Mouse (Mus musculus): Measurements from ENCODE around the gene Gm21974.
"Not testable (repeated sequence)": the region's sequence is repeated elsewhere in the genome, so short reads cannot be mapped to it uniquely, and the experiment has no call there.

Gm21974 gene

GRCm38 (mm10) chr7:127876467-127877348, 18.5 kb downstream of the Gm21974 start, which contains the start of gene Zfp668:
Gene Zfp668, minus strand, starts transcription at chr7:127876828.
- DNase-seq (ENCODE audit: low spot score): peak; percentile 59

DNA sequence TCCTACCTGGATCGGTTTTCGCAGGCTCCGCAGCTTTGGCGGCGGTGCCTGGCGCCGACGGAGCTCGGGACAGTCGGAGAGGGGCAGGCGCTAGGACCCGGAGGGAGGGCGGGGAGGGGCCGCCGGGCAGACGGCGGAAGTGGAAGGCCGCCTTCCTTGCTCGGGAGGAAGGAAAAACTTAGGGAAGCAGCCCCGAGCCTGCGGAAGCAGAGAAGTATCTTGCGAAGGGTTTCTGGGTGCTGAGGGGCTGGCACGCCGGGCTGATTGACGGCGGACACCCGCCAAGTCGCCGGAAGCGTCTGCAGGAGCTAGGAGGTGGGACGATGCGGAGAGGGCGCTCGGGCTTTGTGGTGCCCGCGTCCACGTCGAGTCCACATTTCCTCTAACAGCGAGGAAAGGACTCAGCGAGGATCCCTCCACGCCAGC, 19.2 kb downstream of the Gm21974 start, which contains the start of gene Zfp646:
TSS of gene Zfp646 (plus strand) at position 181 of the 426 bp plus-strand sequence.
- DNase-seq (ENCODE audit: low spot score): no peak

- peak; percentile 76 for DNase-seq (ENCODE audit: low spot score)
Measured at GRCm38 (mm10) chr7:127875627-127876001, 19.6 kb downstream of the Gm21974 start.

- DNase-seq (ENCODE audit: low spot score): no peak
Measured at GRCm38 (mm10) chr7:127874812-127875626, 20.2 kb downstream of the Gm21974 start.

DNA sequence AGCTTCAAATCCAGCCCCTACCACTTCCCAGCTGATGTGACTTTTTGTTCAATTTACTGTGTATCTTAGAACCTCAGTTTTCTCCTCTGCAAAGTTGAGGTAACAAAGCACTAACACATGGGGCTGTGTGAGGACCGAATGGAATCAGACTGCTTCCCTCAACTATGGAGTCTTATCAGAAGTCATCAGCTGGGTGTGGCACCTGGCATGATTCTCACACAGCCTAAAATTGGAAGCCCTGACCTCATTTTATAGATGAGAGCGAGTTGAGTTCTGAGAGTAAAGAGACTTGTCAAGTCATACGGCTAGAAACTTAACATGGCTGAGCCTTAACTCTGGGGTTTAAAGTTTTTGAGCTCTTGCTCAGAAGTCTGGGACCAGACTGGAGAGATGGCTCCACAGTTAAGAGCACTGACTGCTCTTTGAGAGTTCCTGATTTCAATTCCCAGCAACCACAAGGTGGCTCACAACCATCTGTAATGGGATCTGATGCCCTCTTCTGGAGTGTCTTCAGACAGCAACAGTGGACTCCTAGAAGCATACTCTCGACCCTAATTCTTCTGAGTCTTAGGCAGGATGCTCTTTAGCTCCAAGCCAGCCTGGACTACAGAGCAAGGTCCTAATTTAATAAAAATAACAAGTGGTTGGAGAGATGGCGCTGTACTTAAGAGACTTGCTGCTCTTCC, 25.0 kb downstream of the Gm21974 start:
- DNase-seq (ENCODE audit: low spot score): no peak

GRCm38 (mm10) chr7:127869149-127869810, 26.0 kb downstream of the Gm21974 start:
- DNase-seq (ENCODE audit: low spot score): no peak

DNA sequence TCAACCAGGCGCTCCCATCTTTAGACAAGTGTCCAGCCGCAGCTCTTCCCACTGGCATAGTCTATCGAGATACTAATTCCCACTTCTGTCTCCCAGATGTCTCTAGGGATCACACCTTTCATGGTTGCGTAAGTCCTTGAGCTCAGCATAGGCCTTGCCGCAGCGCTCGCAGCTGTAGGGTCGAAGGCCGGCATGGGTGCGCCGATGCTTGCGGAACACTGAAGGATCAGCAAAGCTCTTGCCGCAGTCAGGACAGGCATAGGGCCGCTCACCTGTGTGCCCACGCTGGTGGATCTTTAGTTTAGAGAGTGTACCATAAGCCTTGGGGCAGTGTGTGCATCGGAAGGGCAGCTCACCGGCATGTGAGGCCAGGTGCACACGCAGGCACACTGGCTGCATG, 27.6 kb downstream of the Gm21974 start:
- DNase-seq (ENCODE audit: low spot score): no peak

GRCm38 (mm10) chr7:127866434-127866833, 28.8 kb downstream of the Gm21974 start:
- DNase-seq (ENCODE audit: low spot score): no peak

DNA sequence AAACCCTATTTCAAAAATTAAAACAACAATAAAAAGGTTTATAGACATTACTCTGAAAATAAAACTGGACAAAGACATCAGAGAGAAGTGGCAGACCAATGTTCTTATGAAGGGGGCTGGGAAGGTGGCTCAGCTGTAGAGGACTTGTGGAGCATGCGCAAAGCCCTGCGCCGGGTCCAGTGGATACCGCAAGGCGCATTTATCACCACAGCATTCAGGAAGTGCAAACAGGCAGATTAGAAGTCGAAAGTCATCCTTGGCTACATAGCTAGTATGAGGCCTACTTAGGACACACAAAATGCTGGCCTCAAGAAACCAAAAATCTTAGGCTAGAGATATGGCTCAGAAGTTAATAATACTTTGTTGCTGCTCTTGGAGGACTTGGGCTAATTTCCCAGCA, 37.0 kb downstream of the Gm21974 start:
- DNase-seq (ENCODE audit: low spot score): no peak

- no peak for DNase-seq (ENCODE audit: low spot score)
Measured at GRCm38 (mm10) chr7:127850906-127851305, 44.3 kb downstream of the Gm21974 start.

GRCm38 (mm10) chr7:127849973-127850875, 45.0 kb downstream of the Gm21974 start:
- no peak for DNase-seq (ENCODE audit: low spot score)

DNA sequence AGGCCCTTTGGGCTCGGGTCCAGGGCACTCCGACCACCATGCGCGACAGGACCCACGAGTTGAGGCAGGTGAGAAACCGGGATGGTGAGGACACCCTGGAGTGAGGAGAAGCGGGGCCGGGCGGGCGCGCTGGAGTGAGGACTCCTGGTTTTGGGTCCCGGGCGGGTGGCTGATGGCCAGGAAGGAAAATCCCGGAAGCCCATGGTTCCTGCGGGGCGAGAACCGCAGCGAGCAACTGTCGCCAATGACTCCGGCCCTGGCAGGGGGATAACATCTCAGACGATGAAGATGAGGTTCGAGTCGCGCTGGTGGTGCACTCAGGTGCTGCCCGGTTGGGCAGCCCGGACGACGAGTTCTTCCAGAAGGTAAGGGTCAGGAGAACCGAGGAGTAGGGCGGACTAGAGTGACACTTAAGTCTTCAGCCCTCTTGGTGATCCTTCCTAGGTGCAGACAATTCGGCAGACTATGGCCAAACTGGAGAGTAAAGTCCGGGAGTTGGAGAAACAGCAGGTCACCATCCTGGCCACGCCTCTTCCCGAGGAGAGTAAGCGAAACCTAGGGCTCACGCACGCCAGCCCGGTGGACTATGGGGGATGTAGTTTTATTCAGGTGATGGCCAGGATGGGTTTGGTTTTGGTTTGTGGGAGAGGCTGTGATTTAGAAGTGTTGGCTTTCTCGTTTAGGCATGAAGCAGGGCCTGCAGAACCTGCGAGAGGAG, 53.1 kb downstream of the Gm21974 start:
- no peak for DNase-seq (ENCODE audit: low spot score)

GRCm38 (mm10) chr7:127841340-127842000, 53.8 kb downstream of the Gm21974 start:
- peak; percentile 82 for DNase-seq (ENCODE audit: low spot score)

DNA sequence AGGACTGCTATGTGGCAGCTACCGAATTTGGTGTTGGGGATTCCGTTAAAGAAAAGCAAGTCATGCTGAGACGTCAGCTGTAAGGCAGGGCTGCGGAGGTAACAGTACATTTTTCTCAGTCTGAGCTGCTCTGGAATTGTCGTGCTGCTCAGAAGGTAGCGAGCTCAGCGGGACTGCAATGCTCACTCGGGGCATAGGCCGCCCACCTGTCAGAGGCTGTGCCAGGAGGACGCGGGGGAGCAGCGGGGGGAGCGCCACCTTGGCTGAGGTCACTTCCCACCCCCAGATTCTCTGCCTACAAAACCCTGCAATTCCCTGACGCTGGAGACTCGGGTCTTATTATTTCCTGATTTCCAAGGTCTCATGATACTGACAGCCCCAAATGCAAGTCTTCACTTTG, 54.4 kb downstream of the Gm21974 start:
- no peak for DNase-seq (ENCODE audit: low spot score)

- not testable (repeated sequence) for DNase-seq (ENCODE audit: low spot score)
Measured at GRCm38 (mm10) chr7:127840031-127840430, 55.2 kb downstream of the Gm21974 start.

GRCm38 (mm10) chr7:127837878-127838277, 57.4 kb downstream of the Gm21974 start:
- DNase-seq (ENCODE audit: low spot score): not testable (repeated sequence)

DNA sequence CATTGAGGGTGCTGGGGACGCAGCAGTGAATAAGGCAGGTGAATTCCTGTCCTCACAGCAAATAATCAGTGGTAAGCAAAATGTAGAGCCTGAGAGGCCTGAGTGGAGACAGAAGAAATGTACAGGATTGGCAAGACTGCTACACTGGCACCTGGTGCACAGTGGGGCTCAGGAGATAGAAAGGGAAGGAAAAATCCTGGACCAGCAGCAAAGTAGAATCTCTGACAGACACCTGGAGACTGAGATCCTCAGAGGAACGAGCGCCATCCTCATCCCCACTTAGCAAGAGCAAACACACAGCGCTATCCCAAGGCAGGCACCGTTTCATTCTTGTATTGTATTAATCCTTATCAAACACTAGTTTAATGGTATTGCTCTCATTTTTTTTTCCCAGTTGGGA, 57.8 kb downstream of the Gm21974 start:
- no peak for DNase-seq (ENCODE audit: low spot score)
